Mouse (Mus musculus): ENCODE data around the gene Syt14. TPM values are rescaled to one million over a fixed set of nuclear protein-coding genes. Genes with fewer than 3 reads are reported as not detected.

Gene Syt14
- total and polyA plus RNA-seq, 3 experiments = not detected

- DNase-seq (ENCODE audit: extremely low read depth) = no peak
- TF ChIP-seq MAX (IDR thresholded peaks at IDR 0.05; ENCODE audit: low read length) = no peak
- no peaks in the 10 kb centered on the region for H3K79me2 ChIP-seq (replicated peaks; ENCODE audit: control insufficient read depth, extremely low read depth, insufficient read depth, poor library complexity, severe bottlenecking)
- no peaks in the 10 kb centered on the region for H3K27me3 ChIP-seq (replicated peaks)
- no peak overlapping the region for H3K9ac ChIP-seq (ENCODE audit: insufficient read depth, low read depth)
- H3K27ac ChIP-seq (ENCODE audit: insufficient read depth, low read depth) = no peak overlapping the region
- no peak overlapping the region for H3K4me3 ChIP-seq (replicated peaks in 1 of 3; ENCODE audit: low read depth in 2 of 3, low read length in 2 of 3, poor library complexity in 1 of 3)
- H3K9me3 ChIP-seq (replicated peaks; ENCODE audit: low read length) = no peaks in the 10 kb centered on the region
- H3K4me2 ChIP-seq (ENCODE audit: insufficient read depth, low read depth, poor library complexity, severe bottlenecking) = no peak overlapping the region
- dilution Hi-C loops (cut with MboI; ENCODE audit: extremely low pct_ligation_motif_present, extremely low pct_unique_long_range_greater_than_20kb, low sequenced_read_pairs) (no loop called here), in situ Hi-C loops (cut with MboI; ENCODE audit: low pct_ligation_motif_present, low pct_unique_long_range_greater_than_20kb, low sequenced_read_pairs) (no loop called here)
- H3K36me3 ChIP-seq (replicated peaks in 1 of 2; ENCODE audit: control insufficient read depth in 1 of 2, insufficient read depth in 1 of 2, low read length in 1 of 2) = no peaks in the 10 kb centered on the region
- peaks cover 0 to 10% of the 10 kb centered on the region in 2 experiments; a peak in 2 of 4 replicates for H3K4me1 ChIP-seq (ENCODE audit: control insufficient read depth in 1 of 2, insufficient read depth in 2 of 2)
Measured at GRCm38 (mm10) chr1:192864440-192864839, 171.1 kb downstream of the Syt14 start.

GRCm38 (mm10) chr1:192861305-192861960 lies 174.1 kb downstream of the Syt14 start:
- H3K27ac ChIP-seq (ENCODE audit: insufficient read depth, low read depth) = no peak overlapping the region
- dilution Hi-C loops (cut with MboI; ENCODE audit: extremely low pct_ligation_motif_present, extremely low pct_unique_long_range_greater_than_20kb, low sequenced_read_pairs) (no loop called here), in situ Hi-C loops (cut with MboI; ENCODE audit: low pct_ligation_motif_present, low pct_unique_long_range_greater_than_20kb, low sequenced_read_pairs) (no loop called here)

GRCm38 (mm10) chr1:192860273-192860672 lies 175.3 kb downstream of the Syt14 start:
- no peak overlapping the region for H3K4me2 ChIP-seq (ENCODE audit: insufficient read depth, low read depth, poor library complexity, severe bottlenecking)
- H3K4me3 ChIP-seq (replicated peaks in 1 of 3; ENCODE audit: low read depth in 2 of 3, low read length in 2 of 3, poor library complexity in 1 of 3) = no peak overlapping the region
- H3K4me1 ChIP-seq (ENCODE audit: control insufficient read depth in 1 of 2, insufficient read depth in 2 of 2) = peaks cover 0 to 4% of the 10 kb centered on the region in 2 experiments; a peak in 1 of 4 replicates
- H3K79me2 ChIP-seq (replicated peaks; ENCODE audit: control insufficient read depth, extremely low read depth, insufficient read depth, poor library complexity, severe bottlenecking) = no peaks in the 10 kb centered on the region
- no peaks in the 10 kb centered on the region for H3K36me3 ChIP-seq (replicated peaks in 1 of 2; ENCODE audit: control insufficient read depth in 1 of 2, insufficient read depth in 1 of 2, low read length in 1 of 2)
- dilution Hi-C loops (cut with MboI; ENCODE audit: extremely low pct_ligation_motif_present, extremely low pct_unique_long_range_greater_than_20kb, low sequenced_read_pairs) = no loop called here
- TF ChIP-seq IRF4 (IDR thresholded peaks at IDR 0.05; ENCODE audit: low read depth, low read length) = no peak
- TF ChIP-seq CHD2 (IDR thresholded peaks at IDR 0.05; ENCODE audit: low read length) = no peak
- TF ChIP-seq GABPA (IDR thresholded peaks at IDR 0.05; ENCODE audit: insufficient replicate concordance, low read depth, low read length) = no peak
- TF ChIP-seq MAFK (IDR thresholded peaks at IDR 0.05; ENCODE audit: insufficient replicate concordance, low read length) = no peak
- no peak for TF ChIP-seq ZKSCAN1 (IDR thresholded peaks at IDR 0.05; ENCODE audit: borderline replicate concordance, low read depth, low read length)
- TF ChIP-seq TCF12 (IDR thresholded peaks at IDR 0.05; ENCODE audit: low read depth, low read length) = no peak
- TF ChIP-seq MAX (IDR thresholded peaks at IDR 0.05; ENCODE audit: low read length) = no peak
- TF ChIP-seq KAT2A (IDR thresholded peaks at IDR 0.05; ENCODE audit: insufficient replicate concordance, low read length) = no peak
- no peak for TF ChIP-seq NRF1 (IDR thresholded peaks at IDR 0.05; ENCODE audit: low read depth, low read length)
- no peak overlapping the region for H3K9ac ChIP-seq (ENCODE audit: insufficient read depth, low read depth)
- H3K27ac ChIP-seq (ENCODE audit: insufficient read depth, low read depth) = no peak overlapping the region
- H3K9me3 ChIP-seq (replicated peaks; ENCODE audit: low read length) = no peaks in the 10 kb centered on the region
- DNase-seq (ENCODE audit: extremely low read depth) = no peak
- H3K27me3 ChIP-seq (replicated peaks) = peaks cover 4% of the 10 kb centered on the region
- in situ Hi-C loops (cut with MboI; ENCODE audit: low pct_ligation_motif_present, low pct_unique_long_range_greater_than_20kb, low sequenced_read_pairs) = no loop called here

More at GRCm38 (mm10) chr1:192861305-192861960, 174.1 kb downstream of the Syt14 start:
- H3K4me1 ChIP-seq (ENCODE audit: control insufficient read depth in 1 of 2, insufficient read depth in 2 of 2) = peaks cover 0 to 1% of the 10 kb centered on the region in 2 experiments; a peak in 1 of 4 replicates
- H3K79me2 ChIP-seq (replicated peaks; ENCODE audit: control insufficient read depth, extremely low read depth, insufficient read depth, poor library complexity, severe bottlenecking) = no peaks in the 10 kb centered on the region
- no peak overlapping the region for H3K4me2 ChIP-seq (ENCODE audit: insufficient read depth, low read depth, poor library complexity, severe bottlenecking)
- H3K27me3 ChIP-seq (replicated peaks) = peaks cover under 1% of the 10 kb centered on the region
- H3K4me3 ChIP-seq (replicated peaks in 1 of 3; ENCODE audit: low read depth in 2 of 3, low read length in 2 of 3, poor library complexity in 1 of 3) = no peak overlapping the region
- TF ChIP-seq MAX (IDR thresholded peaks at IDR 0.05; ENCODE audit: low read length) = no peak
- TF ChIP-seq E2F4 (IDR thresholded peaks at IDR 0.05; ENCODE audit: insufficient replicate concordance, low read depth, low read length) = no peak
- no peak for TF ChIP-seq GABPA (IDR thresholded peaks at IDR 0.05; ENCODE audit: insufficient replicate concordance, low read depth, low read length)
- TF ChIP-seq KAT2A (IDR thresholded peaks at IDR 0.05; ENCODE audit: insufficient replicate concordance, low read length) = no peak
- no peak for TF ChIP-seq CTCF (conservative IDR thresholded peaks at IDR 0.05 in 1 of 2, IDR thresholded peaks at IDR 0.05 in 1 of 2; ENCODE audit: low read depth in 2 of 2, low read length in 2 of 2)
- TF ChIP-seq TBP (conservative IDR thresholded peaks at IDR 0.05; ENCODE audit: low read depth, low read length) = no peak
- TF ChIP-seq EP300 (IDR thresholded peaks at IDR 0.05; ENCODE audit: low read length) = no peak
- H3K9me3 ChIP-seq (replicated peaks; ENCODE audit: low read length) = no peaks in the 10 kb centered on the region
- no peak overlapping the region for H3K9ac ChIP-seq (ENCODE audit: insufficient read depth, low read depth)
- no peaks in the 10 kb centered on the region for H3K36me3 ChIP-seq (replicated peaks in 1 of 2; ENCODE audit: control insufficient read depth in 1 of 2, insufficient read depth in 1 of 2, low read length in 1 of 2)
- no peak for DNase-seq (ENCODE audit: extremely low read depth)
